Mouse (Mus musculus) adrenal gland, postnatal 10 days (tissue): ENCODE measurements around the gene Kif15. TPM values are rescaled to one million over a fixed set of nuclear protein-coding genes. Genes with fewer than 3 reads are reported as not detected.

ENCODE experiments used
- DNase-seq: peaks from one replicate; pipeline ENCODE4 v3.0.0; 2021; ENCODE audit warnings: mixed read lengths
- long read RNA-seq, 2 experiments: library from polyadenylated mRNA; stranded (forward); transcript quantifications; one replicate each; pipeline ENCODE4 v2.0.0; 2021
- total RNA-seq, 2 experiments: library from RNA; stranded (reverse); gene quantifications; 2 replicates each; pipeline ENCODE4 v1.2.3; 2021

Kif15 gene
- 10 to 100 TPM; 11.3 to 15.4 TPM for total RNA-seq
- long read RNA-seq, experiment 1, partial matches to known transcripts: 2 of 3 reads
- long read RNA-seq, experiment 1, other reads (novel, unspliced or antisense): 0 of 3 reads
- long read RNA-seq, experiment 2: 0 reads

GRCm38 (mm10) chr9:122950643-122951475, at the start of gene Kif15, which contains the start of gene 1110059G10Rik:
Kif15 (plus strand) TSS chr9:122951046.
1110059G10Rik (minus strand) TSS chr9:122951000.
- DNase-seq: peak; percentile 96

- DNase-seq: no peak
Observed at GRCm38 (mm10) chr9:122901047-122901446, 49.8 kb upstream of the Kif15 start.

- DNase-seq: peak; percentile 66
Observed at GRCm38 (mm10) chr9:122902717-122903535, 47.9 kb upstream of the Kif15 start.

- DNase-seq: no peak
Observed at GRCm38 (mm10) chr9:122922436-122922835, 28.4 kb upstream of the Kif15 start.

GRCm38 (mm10) chr9:122922936-122923381, 27.9 kb upstream of the Kif15 start, which contains the start of gene Zfp105:
Zfp105 (plus strand) TSS chr9:122923072.
- peak; percentile 75 for DNase-seq

- no peak for DNase-seq
Observed at GRCm38 (mm10) chr9:122928915-122929314, 21.9 kb upstream of the Kif15 start.

GRCm38 (mm10) chr9:122998406-122999192, 47.8 kb downstream of the Kif15 start:
- no peak for DNase-seq

- DNase-seq: no peak
Observed at GRCm38 (mm10) chr9:122999193-122999586, 48.3 kb downstream of the Kif15 start.

GRCm38 (mm10) chr9:123004718-123005117, 53.9 kb downstream of the Kif15 start:
- no peak for DNase-seq

GRCm38 (mm10) chr9:123006071-123006470, 55.2 kb downstream of the Kif15 start:
- DNase-seq: no peak

GRCm38 (mm10) chr9:123020995-123021631, 70.3 kb downstream of the Kif15 start, which contains the start of gene Tmem42:
Tmem42 (plus strand) TSS chr9:123021326.
- peak; percentile 90 for DNase-seq

- DNase-seq: peak; percentile 3
Observed at GRCm38 (mm10) chr9:123021636-123022379, 71.0 kb downstream of the Kif15 start.

- DNase-seq: no peak
Observed at GRCm38 (mm10) chr9:123024201-123024600, 73.4 kb downstream of the Kif15 start.

- no peak for DNase-seq
Observed at GRCm38 (mm10) chr9:123031496-123032246, 80.8 kb downstream of the Kif15 start.

- no peak for DNase-seq
Observed at GRCm38 (mm10) chr9:123034426-123034825, 83.6 kb downstream of the Kif15 start, which contains the start of gene Tgm4. Tgm4 (plus strand) TSS chr9:123034726.

GRCm38 (mm10) chr9:123047665-123048064, 96.8 kb downstream of the Kif15 start:
- DNase-seq: no peak

- no peak for DNase-seq
Observed at GRCm38 (mm10) chr9:123058724-123059292, 108.0 kb downstream of the Kif15 start.

- no peak for DNase-seq
Observed at GRCm38 (mm10) chr9:123060172-123060571, 109.3 kb downstream of the Kif15 start.
